Mouse (Mus musculus) forebrain, embryonic 13.5 days (tissue): ENCODE measurements around the gene Lalba. TPM values are rescaled to one million over a fixed set of nuclear protein-coding genes. Genes with fewer than 3 reads are reported as not detected.
"Not testable (repeated sequence)": the region's sequence is repeated elsewhere in the genome, so short reads cannot be mapped to it uniquely, and the experiment has no call there.

ENCODE experiments used
- ATAC-seq: fragments of 200-750 bp; cut with Nextera tagmentation; 2 replicates; pipeline ENCODE4 v1.8.0; 2017
- H3K27ac ChIP-seq: fragments of 300-500 bp; sonication (generic); 2 replicates; pipeline ENCODE4 v1.5.1; 2015; ENCODE audit warnings: inconsistent platforms, mild to moderate bottlenecking, moderate library complexity
- H3K27me3 ChIP-seq: fragments of 300-500 bp; sonication (generic); 2 replicates; pipeline ENCODE4 v1.6.1; 2015; ENCODE audit warnings: mild to moderate bottlenecking, inconsistent platforms
- H3K36me3 ChIP-seq: fragments of 300-500 bp; sonication (generic); 2 replicates; pipeline ENCODE4 v1.6.1; 2015; ENCODE audit warnings: mild to moderate bottlenecking, inconsistent platforms; ENCODE audit not compliant: poor library complexity, severe bottlenecking
- H3K4me1 ChIP-seq: fragments of 300-500 bp; sonication (generic); 2 replicates; pipeline ENCODE4 v1.6.1; 2015; ENCODE audit warnings: inconsistent platforms
- H3K4me2 ChIP-seq: fragments of 300-500 bp; sonication (generic); 2 replicates; pipeline ENCODE4 v1.6.1; 2015; ENCODE audit warnings: inconsistent platforms, mild to moderate bottlenecking, moderate library complexity
- H3K4me3 ChIP-seq: fragments of 300-500 bp; sonication (generic); 2 replicates; pipeline ENCODE4 v1.5.1; 2015; ENCODE audit warnings: mild to moderate bottlenecking, inconsistent platforms
- H3K9ac ChIP-seq: fragments of 300-500 bp; sonication (generic); 2 replicates; pipeline ENCODE4 v1.6.1; 2015; ENCODE audit warnings: mild to moderate bottlenecking, inconsistent platforms
- H3K9me3 ChIP-seq: fragments of 300-500 bp; sonication (generic); replicated peaks from 2 replicates; pipeline ENCODE4 v1.6.1; 2016; ENCODE audit warnings: inconsistent platforms
- WGBS: fragments of 180-500 bp; shearing (Covaris S2); methylation state at CpG from one replicate; pipeline ENCODE4 v1.1.7; 2015; 5-methylcytosine and 5-hydroxymethylcytosine counted together
- polyA plus RNA-seq: library from polyadenylated mRNA; unstranded; fragments of >200 nt; fragmentation: Nextera tagmentation; extraction: Ambion mirVana; gene quantifications from 2 replicates; pipeline ENCODE4 v1.2.1, GENCODE M21; 2015

The Lalba gene
- polyA plus RNA-seq, 1 experiment from 2014 or later = not detected

DNA sequence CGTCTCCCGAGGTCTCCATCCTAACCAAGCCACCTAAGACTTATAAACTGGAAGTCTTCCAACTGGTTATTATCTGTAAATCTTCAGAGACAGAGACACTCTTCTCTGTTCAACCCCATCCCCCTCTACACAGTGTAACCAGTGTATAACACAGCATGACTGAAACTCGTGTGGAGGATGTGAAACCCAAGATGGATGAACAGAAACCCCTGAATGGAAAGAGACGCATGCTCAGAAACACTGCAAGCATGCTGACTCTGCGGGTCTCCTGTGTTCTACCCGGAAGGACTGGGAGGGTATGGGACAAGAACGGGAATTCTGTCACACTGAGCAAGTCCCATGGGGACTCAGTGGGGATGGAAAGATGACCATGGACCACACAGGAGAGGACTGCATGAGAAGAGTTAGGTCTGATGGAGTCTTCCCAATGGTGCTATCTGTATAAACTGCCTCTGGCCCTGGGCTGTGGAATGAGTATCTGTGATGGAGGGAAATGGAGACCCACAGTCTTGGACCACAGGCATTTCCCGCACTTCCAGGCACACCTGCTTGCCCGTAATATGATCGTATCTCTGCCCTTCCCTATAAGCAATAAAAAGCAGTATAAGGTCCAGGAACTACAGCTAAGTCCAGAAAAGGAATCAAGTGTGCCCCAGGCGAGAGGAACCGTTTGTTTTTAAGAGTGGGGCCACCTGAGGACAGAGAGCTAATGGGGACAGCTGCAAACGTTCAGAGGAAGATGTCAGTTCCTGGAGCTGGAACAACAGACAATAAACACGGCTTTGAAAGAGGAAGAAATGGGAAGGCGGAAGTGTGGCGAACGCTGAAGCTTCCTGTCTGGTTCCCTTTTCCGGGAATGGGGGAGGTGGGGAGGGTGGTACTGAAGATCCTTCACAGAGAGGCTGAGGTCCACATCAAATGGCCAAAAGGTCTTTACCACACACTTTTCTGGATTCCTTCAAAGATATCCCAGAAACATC, 1.7 kb upstream of the Lalba start:
- WGBS = 82% methylated on average over 18 of the region's 18 CpGs
- Histone ChIP-seq H3K27me3 (no peaks in the 10 kb centered on the region), H3K4me2 (no peak overlapping the region), H3K36me3 (no peaks in the 10 kb centered on the region), H3K9ac (no peak overlapping the region), H3K4me1 (no peaks in the 10 kb centered on the region), H3K27ac (no peak overlapping the region), H3K9me3 (no peaks in the 10 kb centered on the region), H3K4me3 (no peak overlapping the region)
- ATAC-seq = no peak

DNA sequence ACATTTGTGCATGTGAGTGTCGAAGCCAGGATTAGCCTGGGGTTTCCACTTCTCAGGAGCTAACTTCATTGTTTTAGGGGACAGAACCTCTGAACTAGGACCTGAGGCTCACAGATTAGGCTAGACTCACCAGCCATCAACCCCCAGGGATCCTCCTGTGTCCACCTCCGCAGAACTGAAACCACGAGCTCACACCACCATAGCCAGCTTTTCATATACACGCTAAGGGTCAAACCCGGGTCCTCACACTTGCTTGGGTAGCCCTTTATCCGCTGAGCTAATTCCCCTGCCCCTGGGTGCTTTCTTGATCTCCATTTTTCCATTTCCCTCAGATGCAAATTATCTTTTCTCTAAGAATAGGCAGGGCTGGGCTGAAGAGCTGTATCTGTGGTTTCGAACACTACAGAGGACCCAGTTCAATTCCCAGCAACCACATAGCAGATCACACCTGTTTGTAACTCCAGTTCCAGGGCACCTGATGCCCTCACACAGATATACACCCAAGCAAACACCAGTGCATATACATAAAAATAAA, 2.9 kb downstream of the Lalba start:
- Histone ChIP-seq H3K4me1 (no peaks in the 10 kb centered on the region; the same call in 1 of the 2 replicates), H3K27me3 (no peaks in the 10 kb centered on the region), H3K9ac (no peak overlapping the region), H3K4me3 (no peak overlapping the region), H3K9me3 (no peaks in the 10 kb centered on the region), H3K36me3 (no peaks in the 10 kb centered on the region), H3K27ac (no peak overlapping the region), H3K4me2 (no peak overlapping the region)
- WGBS = 69% methylated on average over 7 of the region's 7 CpGs
- ATAC-seq = no peak

DNA sequence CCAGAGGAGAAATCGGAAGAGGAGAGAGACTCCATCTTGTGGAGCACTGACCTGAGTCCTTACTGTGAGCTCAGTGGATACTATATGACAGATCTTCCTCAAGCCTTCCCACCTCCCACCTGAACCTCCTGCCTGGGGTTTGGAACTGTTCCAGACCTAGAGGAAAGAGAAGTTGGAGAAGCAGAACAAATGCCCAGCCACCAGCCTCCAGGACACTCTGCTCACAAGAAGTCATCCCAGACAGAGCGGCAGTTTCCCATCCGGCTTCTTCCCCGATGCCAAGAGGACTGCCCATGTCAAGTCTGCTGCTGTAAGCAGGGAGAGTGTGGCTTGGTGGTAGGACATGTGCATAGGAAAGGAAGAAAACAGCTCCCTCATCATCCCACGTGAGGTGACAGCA, 6.2 kb downstream of the Lalba start:
- Histone ChIP-seq H3K4me3 (no peak overlapping the region), H3K27ac (no peak overlapping the region), H3K4me2 (no peak overlapping the region), H3K36me3 (no peaks in the 10 kb centered on the region), H3K9me3 (no peaks in the 10 kb centered on the region), H3K27me3 (no peaks in the 10 kb centered on the region), H3K9ac (no peak overlapping the region), H3K4me1 (no peaks in the 10 kb centered on the region; the same call in 1 of the 2 replicates)
- 78% methylated on average over 5 of the region's 5 CpGs for WGBS
- ATAC-seq = no peak

DNA sequence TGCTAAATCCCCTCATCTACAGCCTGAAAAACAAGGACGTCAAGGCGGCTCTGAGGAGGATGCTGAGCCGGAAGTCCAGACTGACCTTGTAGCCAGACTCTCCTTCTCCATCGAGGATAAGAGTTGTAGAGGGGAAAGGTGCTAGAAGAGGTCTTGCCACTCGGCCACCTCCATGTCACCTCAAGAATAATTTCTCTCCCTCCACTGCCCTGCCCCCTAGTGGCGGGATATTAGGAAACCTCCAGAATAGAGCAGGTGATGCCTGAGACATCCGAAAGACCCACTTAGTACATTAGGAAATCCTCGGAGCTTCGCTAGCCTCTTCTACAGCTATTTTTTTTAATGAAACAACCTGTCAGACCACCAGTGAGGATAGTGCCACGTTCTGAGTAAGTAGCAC, 7.1 kb downstream of the Lalba start:
- no peaks in the 10 kb centered on the region for H3K36me3 ChIP-seq
- WGBS = 58% methylated on average over 10 of the region's 10 CpGs
- H3K27me3 ChIP-seq = no peaks in the 10 kb centered on the region
- no peak overlapping the region for H3K4me3 ChIP-seq
- H3K4me1 ChIP-seq = no peaks in the 10 kb centered on the region; the same call in 1 of the 2 replicates
- no peak overlapping the region for H3K27ac ChIP-seq
- no peak for ATAC-seq
- no peaks in the 10 kb centered on the region for H3K9me3 ChIP-seq
- H3K9ac ChIP-seq = no peak overlapping the region
- no peak overlapping the region for H3K4me2 ChIP-seq

DNA sequence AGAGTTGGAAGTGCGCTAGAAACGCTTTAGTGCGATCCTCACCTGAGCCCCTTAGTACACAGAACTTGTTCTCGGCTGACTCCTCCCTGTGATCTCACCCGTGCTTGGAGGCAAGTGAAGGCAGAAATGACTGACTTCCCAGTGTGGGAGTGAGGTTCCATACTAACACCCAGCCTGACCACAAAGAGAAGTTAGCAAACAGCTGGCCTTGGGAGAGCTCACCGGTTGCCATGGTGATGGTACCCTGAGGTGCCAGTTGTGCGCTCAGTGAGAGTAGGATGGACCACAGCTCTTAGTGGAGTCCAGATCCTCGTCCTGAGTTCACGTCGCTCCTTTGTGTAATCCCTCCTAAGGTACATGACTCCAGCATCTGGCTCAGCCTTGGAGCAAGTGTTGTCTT, 7.6 kb downstream of the Lalba start:
- H3K9ac ChIP-seq = no peak overlapping the region
- H3K4me1 ChIP-seq = no peaks in the 10 kb centered on the region; the same call in 1 of the 2 replicates
- no peak overlapping the region for H3K27ac ChIP-seq
- H3K4me3 ChIP-seq = no peak overlapping the region
- no peaks in the 10 kb centered on the region for H3K9me3 ChIP-seq
- WGBS = 78% methylated on average over 10 of the region's 10 CpGs
- H3K4me2 ChIP-seq = no peak overlapping the region
- no peak for ATAC-seq
- H3K36me3 ChIP-seq = no peaks in the 10 kb centered on the region
- no peaks in the 10 kb centered on the region for H3K27me3 ChIP-seq

DNA sequence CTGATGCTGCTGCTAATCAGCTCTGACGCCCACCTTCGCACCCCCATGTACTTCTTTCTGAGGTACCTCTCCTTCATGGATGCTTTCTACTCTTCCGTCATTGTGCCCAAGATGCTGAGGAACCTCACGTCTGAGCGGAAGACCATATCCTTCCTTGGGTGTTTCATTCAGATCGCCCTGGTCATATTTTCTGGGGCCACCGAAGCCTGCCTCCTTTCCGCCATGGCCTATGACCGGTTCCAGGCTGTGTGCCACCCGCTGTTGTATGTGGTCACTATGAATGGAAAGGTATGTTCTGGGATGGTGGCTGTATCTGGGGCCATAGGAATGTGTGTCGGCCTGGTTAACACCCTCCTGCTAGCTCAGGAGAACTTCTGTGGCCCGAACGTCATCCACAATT, 11.0 kb downstream of the Lalba start:
- no peaks in the 10 kb centered on the region for H3K9me3 ChIP-seq
- WGBS = 94% methylated on average over 13 of the region's 13 CpGs
- no peak for ATAC-seq
- no peaks in the 10 kb centered on the region for H3K36me3 ChIP-seq
- no peak overlapping the region for H3K4me3 ChIP-seq
- H3K27ac ChIP-seq = no peak overlapping the region
- H3K4me2 ChIP-seq = no peak overlapping the region
- no peaks in the 10 kb centered on the region; the same call in 1 of the 2 replicates for H3K4me1 ChIP-seq
- no peaks in the 10 kb centered on the region for H3K27me3 ChIP-seq
- H3K9ac ChIP-seq = no peak overlapping the region

DNA sequence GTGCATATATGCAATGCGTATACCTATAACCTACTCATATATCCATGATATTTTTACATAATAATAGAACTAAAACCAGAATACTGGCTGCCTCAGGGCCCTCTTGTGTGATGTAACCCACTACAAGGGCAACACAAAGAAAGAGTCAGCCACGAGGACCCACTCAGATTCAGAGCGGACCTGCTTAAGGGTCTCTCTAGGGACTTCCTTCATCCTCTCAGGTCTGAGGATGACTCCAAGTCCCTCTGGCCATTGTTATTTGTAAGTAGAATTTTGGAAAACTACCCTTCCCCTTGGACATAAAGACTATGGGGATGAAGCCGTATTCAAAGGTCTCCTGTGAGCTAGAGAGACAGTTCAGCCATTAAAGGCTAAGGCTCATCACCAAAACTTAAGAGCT, 12.9 kb downstream of the Lalba start, which contains the start of gene OR5BS1P:
OR5BS1P (plus strand) TSS at position 301 of the 400 bp plus-strand sequence.
- no peak for ATAC-seq
- 88% methylated on average over 4 of the region's 4 CpGs for WGBS
- Histone ChIP-seq H3K36me3 (no peaks in the 10 kb centered on the region), H3K9ac (no peak within 1 kb of the TSS), H3K4me2 (no peak within 1 kb of the TSS), H3K27ac (no peak within 1 kb of the TSS), H3K4me3 (no peak within 1 kb of the TSS), H3K9me3 (no peaks in the 10 kb centered on the region), H3K4me1 (no peaks in the 10 kb centered on the region), H3K27me3 (no peaks in the 10 kb centered on the region)

DNA sequence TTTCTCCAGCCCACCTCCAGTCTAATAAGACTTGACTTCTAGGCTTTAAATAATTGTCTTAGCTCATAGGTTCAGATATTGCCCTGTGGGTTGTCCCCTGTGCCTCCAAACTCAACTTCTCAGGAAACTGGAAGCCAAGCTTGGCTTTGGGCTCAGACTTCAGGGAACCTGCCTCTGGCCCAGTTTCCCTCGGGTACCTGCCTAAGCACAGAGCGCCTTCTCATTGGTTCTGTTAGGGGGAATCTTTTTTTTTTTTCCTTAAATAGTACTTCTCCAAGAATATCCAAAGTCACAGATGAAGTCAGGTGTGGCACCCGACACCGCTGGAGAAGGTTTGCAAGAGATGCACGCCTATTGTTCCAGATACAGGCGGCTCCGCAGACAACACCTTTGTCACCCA, 30.2 kb downstream of the Lalba start, which contains the start of gene Olfr281:
Olfr281 (plus strand) TSS at position 301 of the 400 bp plus-strand sequence.
- 94% methylated on average over 7 of the region's 7 CpGs for WGBS
- Histone ChIP-seq H3K9ac (no peak within 1 kb of the TSS), H3K9me3 (no peaks in the 10 kb centered on the region), H3K4me1 (no peaks in the 10 kb centered on the region), H3K4me3 (no peak within 1 kb of the TSS), H3K27ac (no peak within 1 kb of the TSS), H3K4me2 (no peak within 1 kb of the TSS), H3K27me3 (no peaks in the 10 kb centered on the region), H3K36me3 (no peaks in the 10 kb centered on the region)
- ATAC-seq = no peak

DNA sequence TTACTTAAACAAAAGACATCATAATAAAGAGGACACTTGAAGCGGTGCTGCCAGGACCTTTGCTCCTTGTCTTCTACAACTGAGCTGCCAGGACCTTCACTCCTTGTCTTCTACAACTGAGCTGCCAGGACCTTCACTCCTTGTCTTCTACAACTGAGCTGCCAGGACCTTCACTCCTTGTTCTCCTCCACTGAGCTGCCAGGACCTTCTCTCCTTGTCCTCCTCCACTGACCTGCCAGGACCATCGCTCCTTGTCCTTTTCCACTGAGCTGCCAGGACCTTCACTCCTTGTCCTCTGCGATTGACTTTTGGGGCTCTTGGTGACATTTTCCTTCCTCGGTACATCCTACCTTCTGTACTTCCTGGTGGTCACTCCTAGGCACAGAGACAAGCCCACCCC, 34.0 kb downstream of the Lalba start:
- Histone ChIP-seq H3K9me3 (no peaks in the 10 kb centered on the region), H3K27me3 (no peaks in the 10 kb centered on the region), H3K4me3 (no peak overlapping the region), H3K36me3 (no peaks in the 10 kb centered on the region), H3K27ac (no peak overlapping the region), H3K4me1 (no peaks in the 10 kb centered on the region), H3K9ac (no peak overlapping the region), H3K4me2 (no peak overlapping the region)
- ATAC-seq = no peak
- 55% methylated on average over 4 of the region's 4 CpGs for WGBS

DNA sequence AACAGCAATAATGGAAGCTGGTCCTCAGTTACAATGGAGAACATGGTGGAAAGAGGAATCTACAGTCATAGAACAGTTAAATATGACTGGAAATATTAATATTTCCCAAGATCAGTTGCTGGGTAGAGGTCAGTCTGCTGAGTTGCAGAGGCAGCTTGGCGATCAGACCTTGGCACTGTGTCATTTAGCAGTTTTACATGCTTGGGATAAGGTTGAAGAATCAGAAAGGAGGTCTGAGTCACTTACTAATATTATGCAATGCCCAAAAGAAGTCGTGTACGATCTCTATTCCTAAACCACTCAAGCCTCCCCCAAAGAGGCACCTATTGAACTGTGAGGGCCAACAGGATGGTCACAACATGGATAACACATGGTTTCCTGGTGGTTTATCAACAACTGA, 38.0 kb downstream of the Lalba start:
- Histone ChIP-seq H3K9me3 (no peaks in the 10 kb centered on the region), H3K27ac (no peak overlapping the region), H3K9ac (no peak overlapping the region), H3K4me3 (no peak overlapping the region), H3K4me1 (no peaks in the 10 kb centered on the region), H3K36me3 (no peaks in the 10 kb centered on the region), H3K4me2 (no peak overlapping the region), H3K27me3 (no peaks in the 10 kb centered on the region)
- 82% methylated on average over 3 of the region's 3 CpGs for WGBS
- no peak for ATAC-seq

DNA sequence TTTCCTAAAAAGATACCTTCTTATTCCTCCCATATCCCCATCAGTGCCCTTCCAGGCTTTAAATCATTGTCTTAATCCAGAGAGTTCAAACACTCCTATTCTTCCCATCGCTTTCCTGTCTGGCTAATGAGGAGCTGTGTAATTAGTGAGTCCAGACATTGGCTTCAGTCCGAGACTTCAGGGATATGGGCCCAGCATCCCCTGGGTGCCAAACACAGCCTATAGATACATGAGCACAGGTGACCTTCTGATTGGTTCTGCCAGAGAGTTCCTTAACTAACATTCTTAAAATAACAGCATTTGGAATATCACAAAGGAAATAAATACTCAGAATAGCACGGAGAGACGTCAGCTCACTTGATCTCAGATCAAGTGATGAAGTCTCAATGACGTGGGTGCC, 51.6 kb downstream of the Lalba start, which contains the start of gene Olfr282:
Olfr282 (plus strand) TSS at position 301 of the 400 bp plus-strand sequence.
- not testable (repeated sequence) for ATAC-seq, H3K4me1 ChIP-seq, H3K36me3 ChIP-seq, H3K27ac ChIP-seq, H3K27me3 ChIP-seq, H3K9me3 ChIP-seq, H3K9ac ChIP-seq, H3K4me3 ChIP-seq, H3K4me2 ChIP-seq
- WGBS = 63% methylated on average over 5 of the region's 5 CpGs
